Mouse (Mus musculus) lung, adult 2 months (tissue): ENCODE measurements at regions not wholly inside any gene's neighbourhood (a gene's known extent, or its start where the extent isn't known, plus 50 kb on each side); places are given as distances from the start of the nearest gene placed in this dataset.
A peak's percentile ranks its signal among the peaks of the same experiment; 100 is the strongest.
"Not testable (repeated sequence)": the region's sequence is repeated elsewhere in the genome, so short reads cannot be mapped to it uniquely, and the experiment has no call there.

Experiments
- DNase-seq: peaks from one replicate; pipeline ENCODE4 v3.0.0; 2022
- H3K4me1 ChIP-seq: fragments of 200-500 bp; 2 replicates; pipeline ENCODE4 v1.6.1; 2011; ENCODE audit warnings: low read length; ENCODE audit not compliant: control insufficient read depth, insufficient read depth
- H3K4me3 ChIP-seq: fragments of 200-500 bp; replicated peaks from 2 replicates; pipeline ENCODE3; 2011; ENCODE audit warnings: low read depth, mild to moderate bottlenecking, control low read depth, low read length; ENCODE audit errors: extremely low read depth
- CTCF ChIP-seq: fragments of 200-500 bp; IDR thresholded peaks from 2 replicates; pipeline ENCODE4 v1.5.1; 2011; ENCODE audit warnings: mild to moderate bottlenecking, low read length, control low read depth; ENCODE audit not compliant: insufficient read depth
- WGBS: fragments of 180-500 bp; shearing (Covaris S2); methylation state at CpG from one replicate; pipeline ENCODE4 v1.1.7; 2018; 5-methylcytosine and 5-hydroxymethylcytosine counted together

- DNase-seq, H3K4me1 ChIP-seq, H3K4me3 ChIP-seq: not testable (repeated sequence)
- WGBS: 67% methylated on average over 2 of the region's 2 CpGs
Measured at GRCm38 (mm10) chr10:22556401-22556800, 88.4 kb upstream of the Slc2a12 start.

DNA sequence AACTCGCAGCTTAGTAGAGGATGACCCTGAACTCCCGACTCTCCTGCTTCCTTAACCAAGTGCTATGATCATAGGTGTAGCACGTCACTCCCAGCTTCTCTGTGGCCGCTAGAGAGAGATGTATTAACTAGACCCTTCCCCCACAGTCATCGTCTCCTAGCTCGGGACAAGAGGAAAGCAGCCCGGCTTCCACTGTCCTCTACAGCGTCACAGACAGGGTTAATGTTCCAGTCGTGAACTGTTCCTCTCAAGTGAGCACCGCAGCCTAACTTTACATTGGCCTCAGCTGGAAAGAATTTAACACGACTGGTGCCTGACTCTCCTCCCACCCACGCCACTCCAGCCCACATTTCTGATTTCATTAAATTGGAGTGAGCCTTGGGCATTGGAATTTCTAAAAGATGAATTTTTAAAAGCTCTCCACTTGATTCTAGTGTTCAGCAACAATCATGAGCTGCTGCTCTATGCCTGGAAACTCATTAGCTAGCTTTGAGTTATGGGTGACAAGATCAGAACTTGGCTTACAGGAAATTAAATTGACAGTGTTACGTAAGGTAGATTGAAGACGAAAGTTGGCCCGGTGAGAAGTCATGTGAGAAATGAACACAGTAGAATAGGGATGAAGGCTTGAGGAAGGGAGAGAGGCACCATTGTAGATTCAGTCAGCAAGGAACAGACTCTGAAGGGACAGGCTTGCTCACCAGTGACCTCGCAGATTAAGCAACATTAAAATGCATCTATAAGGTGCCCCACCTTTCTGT, 75.4 kb upstream of the Slc2a12 start:
- H3K4me1 ChIP-seq, H3K4me3 ChIP-seq, DNase-seq: not testable (repeated sequence)
- 56% methylated on average over 16 of the region's 16 CpGs for WGBS

- not testable (repeated sequence) for H3K4me3 ChIP-seq, DNase-seq, H3K4me1 ChIP-seq
- WGBS: 80% methylated on average over 4 of the region's 4 CpGs
Measured at GRCm38 (mm10) chr10:22574048-22574447, 70.8 kb upstream of the Slc2a12 start.

GRCm38 (mm10) chr10:22579426-22579825, 65.4 kb upstream of the Slc2a12 start:
- peak; percentile 69 for TF ChIP-seq CTCF
- H3K4me1 ChIP-seq, H3K4me3 ChIP-seq: not testable (repeated sequence)
- DNase-seq: peak; percentile 14
- WGBS: 22% methylated on average over 3 of the region's 3 CpGs

DNA sequence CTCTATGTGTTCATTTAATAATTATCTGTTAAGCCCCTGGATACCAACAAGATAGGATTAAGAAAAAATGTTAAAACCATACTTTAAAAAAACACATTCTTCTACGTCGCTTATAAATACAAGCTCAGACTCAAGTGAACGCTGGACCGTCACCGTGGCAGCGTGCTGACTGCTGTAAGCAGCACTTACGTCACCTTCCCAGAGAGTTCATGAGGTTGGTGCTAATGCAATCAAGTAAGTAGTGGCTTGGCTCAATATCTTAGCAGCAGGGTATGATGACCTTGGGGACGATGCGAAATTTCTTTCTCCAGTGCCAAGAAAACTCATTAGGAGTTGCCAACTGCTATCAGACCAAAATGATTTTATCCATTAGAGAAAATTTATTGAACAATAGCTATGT, 63.5 kb upstream of the Slc2a12 start:
- H3K4me3 ChIP-seq, H3K4me1 ChIP-seq, DNase-seq: not testable (repeated sequence)
- 75% methylated on average over 9 of the region's 9 CpGs for WGBS

- H3K4me1 ChIP-seq, DNase-seq, H3K4me3 ChIP-seq: not testable (repeated sequence)
- 92% methylated on average over 2 of the region's 2 CpGs for WGBS
Measured at GRCm38 (mm10) chr10:22583306-22583705, 61.5 kb upstream of the Slc2a12 start.

DNA sequence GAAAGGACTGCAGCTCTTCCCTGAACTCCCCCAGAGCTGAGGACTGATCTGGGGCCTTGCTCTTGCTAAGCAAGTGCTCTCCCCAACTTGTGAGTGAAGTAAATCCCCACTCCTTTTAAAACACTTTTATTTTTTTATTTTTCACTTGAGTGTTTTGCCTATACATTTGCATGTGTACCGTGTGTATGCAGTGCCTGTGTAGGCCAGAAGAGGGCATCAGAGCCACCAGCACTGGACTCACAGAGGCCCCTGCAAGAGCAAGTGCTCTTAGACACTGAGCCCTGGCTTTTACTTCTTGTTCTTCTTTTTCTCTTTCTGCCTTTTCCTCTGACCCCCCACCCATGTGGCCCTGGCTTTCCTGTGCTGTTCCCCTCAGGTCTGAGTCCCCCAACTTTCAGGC, 56.2 kb upstream of the Slc2a12 start:
- not testable (repeated sequence) for DNase-seq, H3K4me3 ChIP-seq, H3K4me1 ChIP-seq
- 100% methylated on average over 1 of the region's 1 CpGs for WGBS

DNA sequence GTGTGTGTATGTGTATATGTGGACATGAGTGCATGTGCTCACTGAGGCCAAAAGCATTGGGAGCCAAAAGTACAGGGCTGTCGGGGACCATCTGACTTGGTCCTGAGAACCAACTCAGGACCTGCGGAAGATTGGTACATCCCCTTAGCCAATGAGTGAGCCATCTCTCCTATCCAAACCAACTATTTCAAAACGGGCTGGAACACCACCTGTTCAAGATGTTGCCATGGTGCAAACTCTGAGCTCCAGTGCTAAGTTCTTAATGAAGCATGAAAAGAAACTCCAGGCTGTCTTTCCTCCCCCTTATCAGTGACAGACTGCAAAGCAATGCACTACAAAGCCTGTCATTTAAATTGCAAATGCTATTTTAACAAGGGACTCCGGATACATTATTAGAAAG, 53.1 kb upstream of the Slc2a12 start:
- not testable (repeated sequence) for DNase-seq, H3K4me1 ChIP-seq, H3K4me3 ChIP-seq
- 50% methylated on average over 4 of the region's 4 CpGs for WGBS

DNA sequence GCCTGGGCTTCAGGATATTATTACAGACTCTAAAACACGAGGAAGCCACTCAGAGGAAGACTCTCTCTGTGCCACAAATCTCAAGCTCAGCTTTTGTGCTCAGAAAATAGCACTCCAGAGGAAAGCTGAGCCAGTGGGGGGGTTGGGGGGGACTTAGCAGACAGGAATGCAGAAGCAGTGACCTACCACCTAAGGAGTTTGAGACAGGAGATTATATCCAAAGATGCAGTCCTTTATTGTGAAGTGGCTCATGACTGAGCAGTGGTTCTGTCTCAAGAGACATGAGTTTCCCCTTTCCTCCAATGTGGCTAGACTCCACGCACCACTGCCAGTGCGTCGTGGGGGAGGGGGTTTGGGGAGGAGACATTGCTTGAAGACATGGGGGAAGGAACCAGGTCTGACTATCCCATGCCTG, 52.6 kb upstream of the Slc2a12 start:
- 25% methylated on average over 4 of the region's 4 CpGs for WGBS
- not testable (repeated sequence) for H3K4me1 ChIP-seq, DNase-seq, H3K4me3 ChIP-seq

- DNase-seq, H3K4me3 ChIP-seq, H3K4me1 ChIP-seq: not testable (repeated sequence)
- 79% methylated on average over 6 of the region's 6 CpGs for WGBS
Measured at GRCm38 (mm10) chr10:22592752-22593151, 52.1 kb upstream of the Slc2a12 start.
